9 mouse cellular contexts compared by ENCODE assay signal in genomic region chr5:99479263-99480077, GRCm38 (mm10).
DNase-seq lines count a peak whose midpoint lies in the region; ATAC-seq and TF ChIP-seq lines count a peak whose summit lies in the region.
"Had no signal": no experiment of that assay in that cellular context is flagged by ENCODE, and none has a peak within 500 bp of the region (broad histone marks: within the 10 kb centered on the region; RNA-seq: fewer than 3 reads in every experiment).

No protein-coding gene starts in this region.

- DNase-seq in gastrocnemius, postnatal 10 days = peak; percentile 20
- DNase-seq in gastrocnemius, adult 8-10 months (ENCODE audit: low spot score in 2 of 2) = no peak
- DNase-seq in cerebellum, postnatal 14 days = peak; percentile 74
- peak; percentile 89 for DNase-seq in hindbrain, postnatal 0 days (ENCODE audit: low spot score)
- DNase-seq in midbrain, embryonic 11.5 days (ENCODE audit: low spot score, missing footprints) = peak; percentile 98

- H3K27me3 ChIP-seq in hindbrain, postnatal 0 days (ENCODE audit: insufficient read depth, low read length) = no peaks in the 10 kb centered on the region
- no peaks in the 10 kb centered on the region for H3K27me3 ChIP-seq in limb, embryonic 12.5 days
- peaks cover 68% of the 10 kb centered on the region for H3K27me3 ChIP-seq in midbrain, embryonic 11.5 days (ENCODE audit: control insufficient read depth, insufficient read depth, low read length)
- H3K27me3 ChIP-seq in small intestine, adult 2 months (ENCODE audit: control insufficient read depth, insufficient read depth, low read length) = no peaks in the 10 kb centered on the region

- no peaks in the 10 kb centered on the region for H3K9me3 ChIP-seq in hindbrain, postnatal 0 days (ENCODE audit: low read length)
- no peaks in the 10 kb centered on the region for H3K9me3 ChIP-seq in limb, embryonic 12.5 days
- no peaks in the 10 kb centered on the region for H3K9me3 ChIP-seq in midbrain, embryonic 11.5 days (ENCODE audit: control insufficient read depth, low read length)

- WGBS in hindbrain, postnatal 0 days = 5% methylated on average over 20 of the region's 20 CpGs
- 3% methylated on average over 20 of the region's 20 CpGs for WGBS in limb, embryonic 12.5 days
- WGBS in midbrain, embryonic 11.5 days = under 1% methylated on average over 20 of the region's 20 CpGs
- 10% methylated on average over 20 of the region's 20 CpGs for WGBS in small intestine, adult 2 months

- no peak for TF ChIP-seq POLR2A in small intestine, adult 2 months (IDR thresholded peaks at IDR 0.05; ENCODE audit: low read depth, low read length)

- H3K27ac ChIP-seq in hindbrain, postnatal 0 days = peak overlapping the region; percentile 61
- peak overlapping the region; percentile 45; the same call in 1 of the 2 replicates for H3K27ac ChIP-seq in limb, embryonic 12.5 days
- peak overlapping the region; percentile 78 for H3K27ac ChIP-seq in midbrain, embryonic 11.5 days (ENCODE audit: low read depth, low read length)
- H3K27ac ChIP-seq in small intestine, adult 2 months (ENCODE audit: insufficient read depth, low read depth, low read length) = no peak overlapping the region

- no peak overlapping the region; the same call in 1 of the 2 replicates for H3K9ac ChIP-seq in hindbrain, postnatal 0 days (replicated peaks; ENCODE audit: low read length)
- H3K9ac ChIP-seq in limb, embryonic 12.5 days (replicated peaks) = peak overlapping the region; percentile 47
- peak overlapping the region; percentile 28; the same call in 1 of the 2 replicates for H3K9ac ChIP-seq in midbrain, embryonic 11.5 days (ENCODE audit: low read length)

- no peak overlapping the region for H3K4me3 ChIP-seq in hindbrain, postnatal 0 days (ENCODE audit: low read length)
- H3K4me3 ChIP-seq in limb, embryonic 12.5 days (replicated peaks) = peak overlapping the region; percentile 16; the same call in 1 of the 2 replicates
- H3K4me3 ChIP-seq in midbrain, embryonic 11.5 days (ENCODE audit: low read depth, low read length) = no peak overlapping the region
- H3K4me3 ChIP-seq in small intestine, adult 2 months (ENCODE audit: low read depth, low read length) = peak overlapping the region; percentile 17; the same call in 1 of the 2 replicates
- H3K4me3 ChIP-seq: erythroblast, embryonic 14.5 days had no signal

- TF ChIP-seq CTCF in hindbrain, postnatal 0 days (IDR thresholded peaks at IDR 0.05; ENCODE audit: low read depth) = peak; percentile 46
- TF ChIP-seq CTCF in small intestine, adult 2 months (IDR thresholded peaks at IDR 0.05; ENCODE audit: extremely low read depth, insufficient read length, insufficient replicate concordance, low read depth, low read length) = no peak

- H3K36me3 ChIP-seq in hindbrain, postnatal 0 days (ENCODE audit: insufficient read depth, low read length) = no peaks in the 10 kb centered on the region
- H3K36me3 ChIP-seq in limb, embryonic 12.5 days = no peaks in the 10 kb centered on the region
- H3K36me3 ChIP-seq in midbrain, embryonic 11.5 days (ENCODE audit: control insufficient read depth, insufficient read depth, low read length) = no peaks in the 10 kb centered on the region
- H3K36me3 ChIP-seq in small intestine, adult 2 months (ENCODE audit: control insufficient read depth, insufficient read depth, low read length) = no peaks in the 10 kb centered on the region

- peak overlapping the region; percentile 39 for H3K4me2 ChIP-seq in hindbrain, postnatal 0 days (ENCODE audit: low read depth, low read length)
- H3K4me2 ChIP-seq in limb, embryonic 12.5 days = peak overlapping the region; percentile 56
- H3K4me2 ChIP-seq in midbrain, embryonic 11.5 days = peak overlapping the region; percentile 35; the same call in 1 of the 2 replicates

- H3K4me1 ChIP-seq in hindbrain, postnatal 0 days (ENCODE audit: insufficient read depth, low read length) = peaks cover 19% of the 10 kb centered on the region; the same call in 1 of the 2 replicates
- peaks cover 20% of the 10 kb centered on the region for H3K4me1 ChIP-seq in limb, embryonic 12.5 days (replicated peaks)
- H3K4me1 ChIP-seq in midbrain, embryonic 11.5 days (ENCODE audit: control insufficient read depth, insufficient read depth, low read length) = peaks cover 23% of the 10 kb centered on the region
- peaks cover 12% of the 10 kb centered on the region for H3K4me1 ChIP-seq in small intestine, adult 2 months (ENCODE audit: control insufficient read depth, insufficient read depth, insufficient read length, low read length)

- ATAC-seq in frontal cortex, adult (ENCODE audit: low TSS enrichment) = peak; percentile 18; the same call in 1 of the 2 replicates
- peak; percentile 91 for ATAC-seq in hindbrain, postnatal 0 days
- peak; percentile 77 for ATAC-seq in limb, embryonic 12.5 days (ENCODE audit: insufficient number of reproducible peaks, insufficient read depth, low FRiP score, low TSS enrichment, low read depth)
- peak; percentile 95 for ATAC-seq in midbrain, embryonic 11.5 days (ENCODE audit: low FRiP score)

Comparison
In these comparisons a context has a peak if more than half of its experiments do, and no peak if none do; other contexts are left out.
1. DNase-seq: peak in gastrocnemius, postnatal 10 days (single experiment), cerebellum, postnatal 14 days (2 of 2), hindbrain, postnatal 0 days (single experiment) and midbrain, embryonic 11.5 days (single experiment); none in gastrocnemius, adult 8-10 months (0 of 2).
2. ATAC-seq: peak in every context shown above with its lines; median percentile 95 in midbrain, embryonic 11.5 days; 91 in hindbrain, postnatal 0 days; 77 in limb, embryonic 12.5 days; 18 in frontal cortex, adult.
3. H3K4me3 ChIP-seq: peak in limb, embryonic 12.5 days (single experiment) and small intestine, adult 2 months (single experiment); none in hindbrain, postnatal 0 days (single experiment) and midbrain, embryonic 11.5 days (single experiment).
4. Peak in every context shown above with its lines, with median percentiles within 50 percentile points of each other: H3K4me2 ChIP-seq.